Mouse (Mus musculus) midbrain, postnatal 0 days (tissue): ENCODE measurements around the gene Grsf1. TPM values are rescaled to one million over a fixed set of nuclear protein-coding genes. Genes with fewer than 3 reads are reported as not detected.

Experiments
- ATAC-seq: fragments of 200-750 bp; cut with Nextera tagmentation; 2 replicates; pipeline ENCODE4 v1.8.0; 2017; ENCODE audit warnings: moderate number of reproducible peaks, mild to moderate bottlenecking, moderate TSS enrichment, moderate library complexity; ENCODE audit not compliant: low FRiP score
- DNase-seq: peaks from one replicate; pipeline ENCODE4 v3.0.0-alpha.2; 2015; ENCODE audit warnings: low spot score
- H3K27ac ChIP-seq: fragments of 300-500 bp; sonication (generic); 2 replicates; pipeline ENCODE4 v1.5.1; 2014; ENCODE audit warnings: low read depth, mild to moderate bottlenecking, low read length, mixed read lengths
- H3K27me3 ChIP-seq: fragments of 300-500 bp; sonication (generic); 2 replicates; pipeline ENCODE4 v1.6.1; 2014; ENCODE audit warnings: low read length, control low read depth, mixed read lengths; ENCODE audit not compliant: insufficient read depth
- H3K36me3 ChIP-seq: fragments of 300-500 bp; sonication (generic); 2 replicates; pipeline ENCODE4 v1.6.1; 2014; ENCODE audit warnings: low read length, control low read depth, mixed read lengths; ENCODE audit not compliant: insufficient read depth
- H3K4me1 ChIP-seq: fragments of 300-500 bp; sonication (generic); 2 replicates; pipeline ENCODE4 v1.6.1; 2014; ENCODE audit warnings: mild to moderate bottlenecking, control low read depth, antibody characterized with exemption, low read length, mixed read lengths; ENCODE audit not compliant: insufficient read depth
- H3K4me2 ChIP-seq: fragments of 300-500 bp; sonication (generic); 2 replicates; pipeline ENCODE4 v1.6.1; 2014; ENCODE audit warnings: low read depth, mild to moderate bottlenecking, low read length, mixed read lengths; ENCODE audit not compliant: poor library complexity, severe bottlenecking
- H3K4me3 ChIP-seq: fragments of 300-500 bp; sonication (generic); 2 replicates; pipeline ENCODE4 v1.5.1; 2014; ENCODE audit warnings: low read depth, mild to moderate bottlenecking, low read length, moderate library complexity
- H3K9ac ChIP-seq: fragments of 300-500 bp; sonication (generic); replicated peaks from 2 replicates; pipeline ENCODE4 v1.6.1; 2014; ENCODE audit warnings: mild to moderate bottlenecking, low read length, moderate library complexity, mixed read lengths; ENCODE audit not compliant: poor library complexity, severe bottlenecking
- H3K9me3 ChIP-seq: fragments of 300-500 bp; sonication (generic); 2 replicates; pipeline ENCODE4 v1.6.1; 2016; ENCODE audit warnings: low read length, control low read depth
- CTCF ChIP-seq: IDR thresholded peaks from 2 replicates; pipeline ENCODE4 v1.5.1; 2016; ENCODE audit warnings: antibody characterized with exemption, mild to moderate bottlenecking
- WGBS: fragments of 180-500 bp; shearing (Covaris S2); extraction: QIAGEN DNeasy Blood & Tissue Kit; methylation state at CpG from one replicate; pipeline ENCODE4 v1.1.7; 2014; 5-methylcytosine and 5-hydroxymethylcytosine counted together
- polyA plus RNA-seq: library from polyadenylated mRNA; unstranded; fragments of >200 nt; fragmentation: Nextera tagmentation; extraction: Ambion mirVana; gene quantifications from 2 replicates; pipeline ENCODE4 v1.2.1, GENCODE M21; 2015
- total RNA-seq: library from RNA; depleted of rRNA; stranded (reverse); fragments of >200 nt; gene quantifications from 2 replicates; pipeline ENCODE4 v1.2.3, GENCODE M21; 2014

The Grsf1 gene
- total and polyA plus RNA-seq, 2 experiments from 2014 or later: 54.1 to 58.0 TPM

- ATAC-seq: no peak
- Histone ChIP-seq H3K27me3 (no peaks in the 10 kb centered on the region), H3K36me3 (no peaks in the 10 kb centered on the region), H3K9ac (no peak overlapping the region), H3K4me3 (no peak overlapping the region), H3K4me1 (no peaks in the 10 kb centered on the region; the same call in 1 of the 2 replicates), H3K4me2 (no peak overlapping the region), H3K27ac (no peak overlapping the region), H3K9me3 (no peaks in the 10 kb centered on the region)
- no peak for DNase-seq
- no peak for TF ChIP-seq CTCF
- 8% methylated on average over 6 of the region's 6 CpGs for WGBS
Measured at GRCm38 (mm10) chr5:88685306-88685705, 9.3 kb upstream of the Grsf1 start.

GRCm38 (mm10) chr5:88684226-88684625 lies 8.3 kb upstream of the Grsf1 start:
- Histone ChIP-seq H3K27me3 (no peaks in the 10 kb centered on the region), H3K4me3 (no peak overlapping the region), H3K4me1 (no peaks in the 10 kb centered on the region; the same call in 1 of the 2 replicates), H3K9ac (no peak overlapping the region), H3K9me3 (no peaks in the 10 kb centered on the region), H3K27ac (no peak overlapping the region), H3K4me2 (no peak overlapping the region), H3K36me3 (no peaks in the 10 kb centered on the region)
- TF ChIP-seq CTCF: no peak
- ATAC-seq: no peak
- 29% methylated on average over 3 of the region's 3 CpGs for WGBS
- DNase-seq: no peak

GRCm38 (mm10) chr5:88683706-88684105 lies 7.7 kb upstream of the Grsf1 start:
- H3K36me3 ChIP-seq: no peaks in the 10 kb centered on the region
- H3K4me1 ChIP-seq: no peaks in the 10 kb centered on the region; the same call in 1 of the 2 replicates
- DNase-seq (no peak), ATAC-seq (no peak)
- 92% methylated on average over 9 of the region's 9 CpGs for WGBS
- no peaks in the 10 kb centered on the region for H3K27me3 ChIP-seq
- H3K27ac ChIP-seq: no peak overlapping the region
- TF ChIP-seq CTCF: no peak
- H3K4me3 ChIP-seq: no peak overlapping the region
- no peak overlapping the region for H3K9ac ChIP-seq
- no peaks in the 10 kb centered on the region for H3K9me3 ChIP-seq
- H3K4me2 ChIP-seq: no peak overlapping the region

GRCm38 (mm10) chr5:88680567-88680966 lies 4.6 kb upstream of the Grsf1 start:
- H3K4me3 ChIP-seq: no peak overlapping the region
- no peak for TF ChIP-seq CTCF
- ATAC-seq (no peak), DNase-seq (no peak)
- H3K27ac ChIP-seq: no peak overlapping the region
- peaks cover 2% of the 10 kb centered on the region; the same call in 1 of the 2 replicates for H3K4me1 ChIP-seq
- no peak overlapping the region for H3K4me2 ChIP-seq
- H3K9ac ChIP-seq: no peak overlapping the region
- no peaks in the 10 kb centered on the region for H3K36me3 ChIP-seq
- 90% methylated on average over 6 of the region's 6 CpGs for WGBS
- H3K9me3 ChIP-seq: no peaks in the 10 kb centered on the region
- no peaks in the 10 kb centered on the region for H3K27me3 ChIP-seq

- DNase-seq (no peak), ATAC-seq (no peak)
- Histone ChIP-seq H3K27ac (no peak overlapping the region), H3K4me1 (0 out of 2 replicates have a peak, but pooled peaks cover 2% of the 10 kb centered on the region), H3K4me2 (no peak overlapping the region), H3K4me3 (no peak overlapping the region), H3K9me3 (no peaks in the 10 kb centered on the region), H3K9ac (no peak overlapping the region), H3K36me3 (no peaks in the 10 kb centered on the region), H3K27me3 (no peaks in the 10 kb centered on the region)
- 15% methylated on average over 6 of the region's 6 CpGs for WGBS
- no peak for TF ChIP-seq CTCF
Measured at GRCm38 (mm10) chr5:88679341-88679740, 3.4 kb upstream of the Grsf1 start.

GRCm38 (mm10) chr5:88678929-88679328 lies 3.0 kb upstream of the Grsf1 start:
- H3K4me1 ChIP-seq: peaks cover 3% of the 10 kb centered on the region; the same call in 1 of the 2 replicates
- WGBS: 65% methylated on average over 7 of the region's 7 CpGs
- H3K9me3 ChIP-seq: no peaks in the 10 kb centered on the region

More at GRCm38 (mm10) chr5:88678929-88679328, 3.0 kb upstream of the Grsf1 start:
- Histone ChIP-seq H3K27ac (no peak overlapping the region), H3K36me3 (no peaks in the 10 kb centered on the region), H3K4me3 (no peak overlapping the region), H3K9ac (no peak overlapping the region), H3K4me2 (no peak overlapping the region), H3K27me3 (no peaks in the 10 kb centered on the region)
- ATAC-seq (no peak), DNase-seq (no peak)
- no peak for TF ChIP-seq CTCF
